Mouse (Mus musculus) ES-Bruce4 (cell line): Measurements from ENCODE around the gene Kdelr1.

ENCODE experiments used
- CTCF ChIP-seq: IDR thresholded peaks from one replicate; pipeline ENCODE4 v1.8.1; 2011; ENCODE audit warnings: low read depth, low read length
- EP300 ChIP-seq: IDR thresholded peaks from 2 replicates; pipeline ENCODE4 v1.6.1; 2011; ENCODE audit warnings: low read depth, low read length; ENCODE audit not compliant: insufficient read depth
- POLR2A ChIP-seq: IDR thresholded peaks from one replicate; pipeline ENCODE4 v1.8.1; 2011; ENCODE audit warnings: low read length; ENCODE audit not compliant: insufficient read depth

DNA sequence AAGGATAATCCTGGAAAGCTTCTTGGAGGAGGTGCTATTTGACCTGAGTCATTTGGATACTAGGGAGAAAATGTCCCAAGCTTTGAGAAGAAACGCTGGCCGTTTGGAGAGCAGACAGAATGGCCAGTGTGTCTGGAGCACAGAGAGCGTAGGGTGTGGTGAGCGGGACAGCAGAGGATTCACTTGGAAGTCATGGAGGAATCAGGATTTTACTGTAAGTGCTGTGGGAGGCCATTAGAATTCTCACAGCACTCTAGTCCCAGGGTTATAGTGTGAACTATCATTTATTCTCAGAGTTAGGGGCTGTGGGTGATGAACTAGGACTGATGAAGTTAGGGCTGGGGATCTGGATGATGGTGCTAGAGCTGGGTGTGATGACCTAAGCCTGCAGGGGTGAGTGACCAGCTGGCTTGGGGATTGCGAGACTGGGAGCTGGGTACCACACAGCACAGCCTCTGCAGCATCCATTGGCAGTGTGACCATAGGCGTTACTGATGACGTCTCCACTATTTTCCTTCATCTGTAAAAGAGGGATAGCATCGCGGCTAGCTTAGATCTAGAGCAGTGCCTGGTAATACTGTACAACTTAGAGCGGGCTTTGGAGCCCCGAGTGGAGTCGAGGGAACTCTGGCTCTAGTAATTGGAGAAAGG is 49.5 kb downstream of the Kdelr1 start:
- TF ChIP-seq CTCF (no peak), EP300 (no peak), POLR2A (no peak)
